Mouse (Mus musculus) neural tube, embryonic 11.5 days (tissue): Measurements from ENCODE around the gene Mrgpra9. TPM values are rescaled to one million over a fixed set of nuclear protein-coding genes. Genes with fewer than 3 reads are reported as not detected.
"Not testable (repeated sequence)": the region's sequence is repeated elsewhere in the genome, so short reads cannot be mapped to it uniquely, and the experiment has no call there.

Source experiments
- ATAC-seq: fragments of 200-750 bp; cut with Nextera tagmentation; 2 replicates; pipeline ENCODE4 v1.8.0; 2017; ENCODE audit warnings: moderate number of reproducible peaks, mild to moderate bottlenecking, moderate TSS enrichment, moderate library complexity; ENCODE audit not compliant: insufficient read depth, low FRiP score, low TSS enrichment
- DNase-seq: peaks from one replicate; pipeline ENCODE4 v3.0.0-alpha.2; 2015; ENCODE audit warnings: low spot score
- H3K27ac ChIP-seq: fragments of 300-500 bp; sonication (generic); 2 replicates; pipeline ENCODE4 v1.5.1; 2014; ENCODE audit warnings: low read depth, mild to moderate bottlenecking, low read length
- H3K27me3 ChIP-seq: fragments of 300-500 bp; sonication (generic); 2 replicates; pipeline ENCODE4 v1.6.1; 2014; ENCODE audit warnings: mild to moderate bottlenecking, low read length, mixed read lengths; ENCODE audit not compliant: control insufficient read depth, insufficient read depth
- H3K36me3 ChIP-seq: fragments of 300-500 bp; sonication (generic); 2 replicates; pipeline ENCODE4 v1.6.1; 2014; ENCODE audit warnings: mild to moderate bottlenecking, low read length, moderate library complexity, mixed read lengths; ENCODE audit not compliant: control insufficient read depth, insufficient read depth
- H3K4me1 ChIP-seq: fragments of 300-500 bp; sonication (generic); 2 replicates; pipeline ENCODE4 v1.6.1; 2014; ENCODE audit warnings: low read length, mixed read lengths; ENCODE audit not compliant: control insufficient read depth, insufficient read depth
- H3K4me2 ChIP-seq: fragments of 300-500 bp; sonication (generic); 2 replicates; pipeline ENCODE4 v1.6.1; 2014; ENCODE audit warnings: low read depth, mild to moderate bottlenecking, moderate library complexity
- H3K4me3 ChIP-seq: fragments of 300-500 bp; sonication (generic); 2 replicates; pipeline ENCODE4 v1.5.1; 2014; ENCODE audit warnings: low read depth, low read length
- H3K9ac ChIP-seq: fragments of 300-500 bp; sonication (generic); 2 replicates; pipeline ENCODE4 v1.6.1; 2014; ENCODE audit warnings: mild to moderate bottlenecking, low read length
- H3K9me3 ChIP-seq: fragments of 300-500 bp; sonication (generic); 2 replicates; pipeline ENCODE4 v1.6.1; 2016; ENCODE audit warnings: low read length; ENCODE audit not compliant: control insufficient read depth
- WGBS: fragments of 180-500 bp; shearing (Covaris S2); extraction: QIAGEN DNeasy Blood & Tissue Kit; methylation state at CpG from one replicate; pipeline ENCODE4 v1.1.7; 2014; 5-methylcytosine and 5-hydroxymethylcytosine counted together
- polyA plus RNA-seq: library from polyadenylated mRNA; unstranded; fragments of >200 nt; fragmentation: Nextera tagmentation; extraction: Ambion mirVana; gene quantifications from 2 replicates; pipeline ENCODE4 v1.2.1, GENCODE M21; 2014

Gene Mrgpra9
- not detected in 2 replicates for polyA plus RNA-seq

GRCm38 (mm10) chr7:47252770-47253169 is at the start of gene Mrgpra9:
Mrgpra9 (minus strand) TSS chr7:47252848.
- H3K9me3 ChIP-seq = no peaks in the 10 kb centered on the region
- DNase-seq (no peak), ATAC-seq (no peak)
- 71% methylated on average over 1 of the region's 1 CpGs for WGBS
- H3K4me1 ChIP-seq = no peaks in the 10 kb centered on the region
- H3K4me3 ChIP-seq = no peak within 1 kb of the TSS
- H3K4me2 ChIP-seq = no peak within 1 kb of the TSS
- no peaks in the 10 kb centered on the region for H3K27me3 ChIP-seq
- no peaks in the 10 kb centered on the region for H3K36me3 ChIP-seq
- no peak within 1 kb of the TSS for H3K9ac ChIP-seq
- no peak within 1 kb of the TSS for H3K27ac ChIP-seq

- not testable (repeated sequence) for H3K4me2 ChIP-seq, ATAC-seq, H3K4me3 ChIP-seq, DNase-seq, H3K4me1 ChIP-seq, H3K27ac ChIP-seq, H3K36me3 ChIP-seq, H3K9ac ChIP-seq, H3K9me3 ChIP-seq, H3K27me3 ChIP-seq
Measured at GRCm38 (mm10) chr7:47299612-47300011, 47.0 kb upstream of the Mrgpra9 start.

DNA sequence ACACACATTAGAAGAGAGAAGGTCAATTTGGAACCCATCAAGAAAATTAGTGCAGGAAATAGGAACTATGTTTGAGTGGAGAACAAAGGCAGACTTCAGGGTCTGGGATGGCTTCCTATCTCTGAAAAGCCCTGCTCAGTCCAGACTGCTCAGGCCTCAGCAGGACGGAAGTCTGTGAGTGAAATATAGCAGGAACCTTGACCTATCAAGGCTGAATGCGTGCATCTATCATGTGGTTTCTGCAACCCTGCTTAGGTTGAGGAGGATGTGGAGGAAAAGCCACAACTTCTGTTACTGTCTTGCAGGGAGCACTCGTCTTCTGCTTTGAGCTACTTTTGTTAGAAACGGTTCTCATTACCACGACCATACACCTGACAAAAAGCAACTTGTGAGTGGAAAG is 18.9 kb upstream of the Mrgpra9 start:
- H3K9me3 ChIP-seq, H3K4me2 ChIP-seq, DNase-seq, ATAC-seq, H3K4me3 ChIP-seq, H3K27ac ChIP-seq, H3K4me1 ChIP-seq, H3K36me3 ChIP-seq, H3K27me3 ChIP-seq, H3K9ac ChIP-seq: not testable (repeated sequence)
- 88% methylated on average over 5 of the region's 5 CpGs for WGBS

DNA sequence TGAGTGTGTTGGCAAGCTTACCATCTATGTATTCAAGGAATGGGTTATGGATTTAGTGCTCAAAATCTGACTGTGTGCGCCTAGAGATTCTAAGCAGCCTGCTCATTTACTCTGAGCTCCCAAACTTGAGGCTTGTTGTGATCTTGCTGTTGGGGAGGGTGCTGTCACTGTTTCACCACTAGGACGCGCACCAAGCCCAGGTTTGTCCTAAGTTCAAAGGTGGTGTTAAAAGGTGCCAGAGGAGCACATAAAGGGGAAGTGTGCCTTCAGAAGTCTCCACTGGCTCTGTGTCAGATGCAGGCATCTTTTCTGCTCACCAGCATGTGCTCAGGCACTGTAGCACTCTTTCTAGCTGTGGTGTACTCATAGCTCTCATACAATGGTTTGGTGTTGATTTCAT is 8.0 kb downstream of the Mrgpra9 start:
- H3K9ac ChIP-seq = no peak overlapping the region
- DNase-seq = no peak
- no peaks in the 10 kb centered on the region for H3K9me3 ChIP-seq
- H3K36me3 ChIP-seq = no peaks in the 10 kb centered on the region
- no peak overlapping the region for H3K4me2 ChIP-seq
- H3K27ac ChIP-seq = no peak overlapping the region
- WGBS = 70% methylated on average over 3 of the region's 3 CpGs
- no peak overlapping the region for H3K4me3 ChIP-seq
- no peaks in the 10 kb centered on the region for H3K27me3 ChIP-seq
- H3K4me1 ChIP-seq = no peaks in the 10 kb centered on the region
- ATAC-seq = no peak

DNA sequence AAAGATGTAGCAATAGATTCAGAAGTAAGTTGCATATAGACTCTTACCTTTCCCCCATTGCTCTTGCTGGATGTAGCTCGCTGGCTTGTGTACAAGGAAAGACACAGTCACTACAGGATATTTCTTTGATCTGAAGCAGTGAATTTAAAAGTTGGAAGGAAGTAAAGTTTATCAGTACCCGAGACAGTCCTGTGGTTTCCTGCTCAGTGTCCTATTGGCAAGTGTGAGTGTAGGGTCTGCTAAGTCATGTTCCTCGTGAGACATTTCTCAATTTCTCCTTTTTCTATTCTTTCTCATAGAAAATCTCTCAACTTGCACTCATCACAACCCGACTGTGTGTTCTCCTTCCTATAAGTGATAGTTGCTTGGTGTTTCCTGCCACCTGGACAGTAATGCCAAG is 47.8 kb downstream of the Mrgpra9 start, which contains the start of gene Mrgpra6:
Gene Mrgpra6 (minus strand): TSS at position 91 of the 400 bp plus-strand sequence.
- Histone ChIP-seq H3K9ac (no peak within 1 kb of the TSS), H3K4me1 (no peaks in the 10 kb centered on the region), H3K27me3 (no peaks in the 10 kb centered on the region), H3K4me3 (no peak within 1 kb of the TSS), H3K9me3 (no peaks in the 10 kb centered on the region), H3K27ac (no peak within 1 kb of the TSS), H3K36me3 (no peaks in the 10 kb centered on the region), H3K4me2 (no peak within 1 kb of the TSS)
- DNase-seq = no peak
- no peak for ATAC-seq
- WGBS = 83% methylated on average over 4 of the region's 4 CpGs

DNA sequence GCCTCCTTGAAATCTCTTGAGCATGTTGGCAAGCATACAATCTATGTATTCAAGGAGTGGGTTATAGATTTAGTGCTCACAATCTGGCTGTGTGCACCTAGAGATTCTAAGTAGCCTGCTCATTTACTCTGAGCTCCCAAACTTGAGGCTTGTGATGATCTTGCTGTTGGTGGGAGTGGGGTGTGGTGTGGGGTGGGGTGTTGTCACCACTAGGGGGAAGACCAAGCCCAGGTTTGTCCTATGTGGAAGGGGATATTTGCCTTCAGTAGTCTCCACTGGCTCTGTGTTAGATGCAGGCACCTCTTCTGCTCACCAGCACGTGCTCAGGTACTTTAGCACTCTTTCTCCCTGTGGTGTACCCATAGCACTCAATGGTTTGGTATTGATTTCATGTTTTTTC is 57.4 kb downstream of the Mrgpra9 start:
- Histone ChIP-seq H3K27me3 (no peaks in the 10 kb centered on the region), H3K9me3 (no peaks in the 10 kb centered on the region), H3K4me2 (no peak overlapping the region), H3K27ac (no peak overlapping the region), H3K9ac (no peak overlapping the region), H3K4me1 (no peaks in the 10 kb centered on the region), H3K4me3 (no peak overlapping the region), H3K36me3 (no peaks in the 10 kb centered on the region)
- no peak for ATAC-seq
- no peak for DNase-seq
- WGBS = 60% methylated on average over 1 of the region's 1 CpGs

Other genes with a start within 250 kb of the Mrgpra9 start
- 14.1 and 14.3 TPM in 2 replicates for gene Spty2d1, start 244.4 kb downstream of the Mrgpra9 start, polyA plus RNA-seq
- 8.2 and 9.7 TPM in 2 replicates for gene Tmem86a, start 202.2 kb downstream of the Mrgpra9 start, polyA plus RNA-seq
- gene Ptpn5, start 119.2 kb downstream of the Mrgpra9 start, polyA plus RNA-seq = 28.1 and 30.0 TPM in 2 replicates
- not detected in 2 replicates for gene Mrgpra6, start 47.9 kb downstream of the Mrgpra9 start, polyA plus RNA-seq
- gene Mrgpra1, start 101.4 kb upstream of the Mrgpra9 start, polyA plus RNA-seq = not detected in 2 replicates
- not detected in 2 replicates for gene Mrgpra2a, start 199.3 kb upstream of the Mrgpra9 start, polyA plus RNA-seq